Mouse (Mus musculus) megakaryocyte, embryonic 14.5 days (primary cell): ENCODE results near the gene Ubald2. TPM values are rescaled to one million over a fixed set of nuclear protein-coding genes. Genes with fewer than 3 reads are reported as not detected.

ENCODE experiments used
- H3K27me3 ChIP-seq: replicated peaks from 2 replicates; pipeline ENCODE3; 2012; ENCODE audit warnings: inconsistent platforms
- H3K36me3 ChIP-seq: replicated peaks from 2 replicates; pipeline ENCODE3; 2012; ENCODE audit warnings: low read length, inconsistent platforms, mixed read lengths
- H3K4me1 ChIP-seq: 2 replicates; pipeline ENCODE4 v1.6.1; 2012; ENCODE audit warnings: inconsistent platforms
- H3K4me3 ChIP-seq: replicated peaks from 2 replicates; pipeline ENCODE3; 2012; ENCODE audit warnings: moderate library complexity, mild to moderate bottlenecking, inconsistent platforms
- H3K9me3 ChIP-seq: 2 replicates; pipeline ENCODE4 v1.6.1; 2012; ENCODE audit warnings: inconsistent platforms
- FLI1 ChIP-seq: IDR thresholded peaks from 2 replicates; pipeline ENCODE4 v1.6.1; 2012; ENCODE audit warnings: low read length, inconsistent platforms, mixed read lengths
- GATA1 ChIP-seq: IDR thresholded peaks from 3 replicates; pipeline ENCODE4 v1.6.1; 2012; ENCODE audit warnings: mixed read lengths, low read length, inconsistent platforms, borderline replicate concordance
- polyA plus RNA-seq: library from polyadenylated mRNA; stranded (reverse); fragments of >175 nt; gene quantifications from 2 replicates; pipeline ENCODE4 v1.2.3, GENCODE M21; 2012; ENCODE audit warnings: low replicate concordance; ENCODE audit not compliant: insufficient read depth

Gene Ubald2
- polyA plus RNA-seq, 1 experiment = 805 TPM

- Histone ChIP-seq H3K9me3 (no peaks in the 10 kb centered on the region), H3K4me1 (peaks cover 3% of the 10 kb centered on the region; the same call in 1 of the 2 replicates), H3K4me3 (no peak overlapping the region), H3K27me3 (no peaks in the 10 kb centered on the region), H3K36me3 (peaks cover 93% of the 10 kb centered on the region)
- no peak for TF ChIP-seq GATA1
- TF ChIP-seq FLI1 = no peak
Measured at GRCm38 (mm10) chr11:116478978-116479377, 45.1 kb downstream of the Ubald2 start.

DNA sequence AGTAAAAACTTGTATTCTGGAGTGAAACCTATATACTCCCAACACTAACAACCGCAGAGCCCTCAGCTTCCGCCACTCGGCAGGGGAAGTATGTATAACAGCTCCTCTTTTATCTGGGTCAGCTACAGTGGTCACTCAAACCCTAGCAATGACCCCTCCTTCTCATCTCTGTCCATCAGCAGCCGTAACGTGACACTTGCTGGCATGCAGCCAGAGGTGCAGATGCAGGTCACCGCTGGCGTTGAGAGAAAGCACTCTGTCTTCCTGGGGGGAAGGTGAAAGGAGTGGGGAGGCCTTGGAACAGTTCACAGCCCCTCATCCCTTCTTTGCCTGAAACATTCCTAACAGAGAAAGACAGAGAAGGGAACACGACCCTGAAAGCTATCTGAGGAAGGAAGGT lies 45.9 kb downstream of the Ubald2 start:
- TF ChIP-seq FLI1 (no peak), GATA1 (no peak)
- Histone ChIP-seq H3K36me3 (peaks cover 94% of the 10 kb centered on the region), H3K4me1 (peaks cover 3% of the 10 kb centered on the region; the same call in 1 of the 2 replicates), H3K9me3 (no peaks in the 10 kb centered on the region), H3K27me3 (no peaks in the 10 kb centered on the region), H3K4me3 (no peak overlapping the region)

GRCm38 (mm10) chr11:116480975-116481374 lies 47.1 kb downstream of the Ubald2 start:
- H3K27me3 ChIP-seq = no peaks in the 10 kb centered on the region
- no peaks in the 10 kb centered on the region for H3K9me3 ChIP-seq
- H3K36me3 ChIP-seq = peaks cover 94% of the 10 kb centered on the region
- TF ChIP-seq GATA1 (no peak), FLI1 (no peak)
- no peak overlapping the region for H3K4me3 ChIP-seq
- peaks cover 3% of the 10 kb centered on the region; the same call in 1 of the 2 replicates for H3K4me1 ChIP-seq

- Histone ChIP-seq H3K36me3 (peaks cover 93% of the 10 kb centered on the region), H3K27me3 (no peaks in the 10 kb centered on the region), H3K4me1 (peaks cover 3% of the 10 kb centered on the region; the same call in 1 of the 2 replicates), H3K4me3 (no peak overlapping the region), H3K9me3 (no peaks in the 10 kb centered on the region)
- TF ChIP-seq GATA1 = no peak
- TF ChIP-seq FLI1 = no peak
Measured at GRCm38 (mm10) chr11:116481776-116482175, 47.9 kb downstream of the Ubald2 start.

GRCm38 (mm10) chr11:116484261-116484660 lies 50.4 kb downstream of the Ubald2 start:
- Histone ChIP-seq H3K4me1 (peaks cover 10% of the 10 kb centered on the region), H3K36me3 (peaks cover 81% of the 10 kb centered on the region), H3K4me3 (no peak overlapping the region), H3K27me3 (no peaks in the 10 kb centered on the region), H3K9me3 (no peaks in the 10 kb centered on the region)
- TF ChIP-seq FLI1 (no peak), GATA1 (no peak)

- no peak for TF ChIP-seq FLI1
- TF ChIP-seq GATA1 = no peak
- H3K27me3 ChIP-seq = no peaks in the 10 kb centered on the region
- no peak overlapping the region for H3K4me3 ChIP-seq
- peaks cover 46% of the 10 kb centered on the region for H3K36me3 ChIP-seq
- H3K9me3 ChIP-seq = no peaks in the 10 kb centered on the region
- peaks cover 22% of the 10 kb centered on the region for H3K4me1 ChIP-seq
Measured at GRCm38 (mm10) chr11:116488207-116488606, 54.3 kb downstream of the Ubald2 start.

Other genes starting within 250 kb of the Ubald2 start
- gene Ten1, start 235.2 kb upstream of the Ubald2 start, polyA plus RNA-seq = 181 and 219 TPM in 2 replicates
- gene Acox1, start 235.0 kb upstream of the Ubald2 start, polyA plus RNA-seq = 1.7 and 3.3 TPM in 2 replicates
- gene Evpl, start 196.0 kb upstream of the Ubald2 start, polyA plus RNA-seq = 0.34 TPM in 1 of 2 replicates, not detected in the other
- 4.7 and 34.1 TPM in 2 replicates for gene Srp68, start 159.9 kb upstream of the Ubald2 start, polyA plus RNA-seq
- not detected in 2 replicates for gene Galr2, start 153.2 kb upstream of the Ubald2 start, polyA plus RNA-seq
- 2.7 and 6.7 TPM in 2 replicates for gene Exoc7, start 126.9 kb upstream of the Ubald2 start, polyA plus RNA-seq
- gene Foxj1, start 98.7 kb upstream of the Ubald2 start, polyA plus RNA-seq = 0.12 and 0.84 TPM in 2 replicates
- 1.2 and 1.8 TPM in 2 replicates for gene Rnf157, start 21.1 kb upstream of the Ubald2 start, polyA plus RNA-seq
- gene Qrich2, start 32.1 kb downstream of the Ubald2 start, polyA plus RNA-seq = not detected in 2 replicates
- gene Prpsap1, start 60.1 kb downstream of the Ubald2 start, polyA plus RNA-seq = 18.2 and 20.3 TPM in 2 replicates
- 0.10 and 3.5 TPM in 2 replicates for gene Sphk1, start 96.8 kb downstream of the Ubald2 start, polyA plus RNA-seq
- 67.5 and 115 TPM in 2 replicates for gene Ube2o, start 147.4 kb downstream of the Ubald2 start, polyA plus RNA-seq
- gene Aanat, start 152.3 kb downstream of the Ubald2 start, polyA plus RNA-seq = 0.21 and 2.2 TPM in 2 replicates
- 22.9 and 66.2 TPM in 2 replicates for gene Rhbdf2, start 192.9 kb downstream of the Ubald2 start, polyA plus RNA-seq
- not detected in 2 replicates for gene Prcd, start 219.4 kb downstream of the Ubald2 start, polyA plus RNA-seq
- not detected in 2 replicates for gene Cygb, start 220.2 kb downstream of the Ubald2 start, polyA plus RNA-seq